In the genomic region with DNA sequence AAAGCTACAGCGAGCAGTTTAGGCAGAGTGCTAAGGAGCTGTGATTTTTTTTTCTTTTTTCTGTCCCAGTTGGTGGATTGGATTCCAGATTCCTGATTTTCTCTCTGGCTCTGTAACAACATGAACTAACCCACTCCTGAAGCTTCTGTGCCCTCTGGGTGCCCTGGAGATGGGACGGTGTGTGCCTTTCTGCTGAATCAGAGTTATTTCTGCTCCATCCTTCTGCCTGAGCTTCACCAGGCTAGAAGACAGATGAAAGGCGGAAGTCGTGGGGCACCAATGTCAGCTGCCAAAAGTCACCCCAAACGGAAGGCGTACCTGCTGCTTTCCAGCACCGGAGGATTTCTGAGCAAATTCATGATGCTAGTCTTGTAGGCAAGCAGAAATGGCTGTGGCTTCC, we compare ENCODE assay signal across 19 mouse cellular contexts. TPM values are rescaled to one million over a fixed set of nuclear protein-coding genes. Genes with fewer than 3 reads are reported as not detected.
DNase-seq lines count a peak whose midpoint lies in the region; ATAC-seq and TF ChIP-seq lines count a peak whose summit lies in the region.
"Had no signal": no experiment of that assay in that cellular context is flagged by ENCODE, and none has a peak within 500 bp of the region (broad histone marks: within the 10 kb centered on the region; RNA-seq: fewer than 3 reads in every experiment).

No protein-coding gene starts in this region.

- intact Hi-C loops in left cerebral cortex, postnatal 10 days (cut with DNase I), result no loop called here

- H3K27ac ChIP-seq in heart, embryonic 12.5 days (ENCODE audit: poor library complexity, severe bottlenecking), result peak overlapping the region; percentile 61
- H3K27ac ChIP-seq in limb, embryonic 13.5 days, result peak overlapping the region; percentile 61
- H3K27ac ChIP-seq in liver, postnatal 0 days (ENCODE audit: low read depth), result no peak overlapping the region
- H3K27ac ChIP-seq: hindbrain, embryonic 15.5 days; midbrain, embryonic 12.5 days had no signal

- no peak for TF ChIP-seq EP300 in liver, postnatal 0 days (IDR thresholded peaks at IDR 0.05; ENCODE audit: low read depth)

- whole genome bisulfite sequencing in heart, embryonic 12.5 days, result 67% methylated on average over 7 of the region's 7 CpGs
- 70% methylated on average over 7 of the region's 7 CpGs for WGBS in limb, embryonic 13.5 days
- WGBS in liver, postnatal 0 days (ENCODE audit: insufficient replicate concordance), result 75% methylated on average over 7 of the region's 7 CpGs

- no peaks in the 10 kb centered on the region for H3K27me3 ChIP-seq in heart, embryonic 12.5 days (replicated peaks)
- H3K27me3 ChIP-seq in limb, embryonic 13.5 days, result no peaks in the 10 kb centered on the region
- no peaks in the 10 kb centered on the region for H3K27me3 ChIP-seq in liver, postnatal 0 days (ENCODE audit: insufficient read depth, low read length)
- H3K27me3 ChIP-seq: hindbrain, embryonic 15.5 days; midbrain, embryonic 12.5 days had no signal

- H3K4me1 ChIP-seq in heart, embryonic 12.5 days (replicated peaks), result peaks cover 37% of the 10 kb centered on the region
- H3K4me1 ChIP-seq in limb, embryonic 13.5 days, result peaks cover 9% of the 10 kb centered on the region
- no peaks in the 10 kb centered on the region for H3K4me1 ChIP-seq in liver, postnatal 0 days (ENCODE audit: insufficient read depth)
- H3K4me1 ChIP-seq: hindbrain, embryonic 15.5 days; midbrain, embryonic 12.5 days had no signal

- no peaks in the 10 kb centered on the region for H3K9me3 ChIP-seq in heart, embryonic 12.5 days (replicated peaks)
- H3K9me3 ChIP-seq in limb, embryonic 13.5 days, result no peaks in the 10 kb centered on the region
- H3K9me3 ChIP-seq in liver, postnatal 0 days (ENCODE audit: low read length), result no peaks in the 10 kb centered on the region
- H3K9me3 ChIP-seq: hindbrain, embryonic 15.5 days; midbrain, embryonic 12.5 days had no signal

- peak; percentile 56 for ATAC-seq in frontal cortex, adult (ENCODE audit: low TSS enrichment)
- no peak for ATAC-seq in heart, embryonic 12.5 days (ENCODE audit: insufficient number of reproducible peaks, low FRiP score)
- no peak for ATAC-seq in limb, embryonic 13.5 days (ENCODE audit: low FRiP score, low read depth)
- ATAC-seq in liver, postnatal 0 days, result no peak
- ATAC-seq: activated CD4-positive, CD25-positive, alpha-beta regulatory T cell, adult 4 months had no signal

- H3K4me2 ChIP-seq in heart, embryonic 12.5 days, result no peak overlapping the region
- no peak overlapping the region for H3K4me2 ChIP-seq in limb, embryonic 13.5 days (replicated peaks)
- H3K4me2 ChIP-seq in liver, postnatal 0 days (ENCODE audit: low read depth, low read length), result no peak overlapping the region
- H3K4me2 ChIP-seq: hindbrain, embryonic 15.5 days; midbrain, embryonic 12.5 days had no signal

- no peak overlapping the region for H3K4me3 ChIP-seq in heart, embryonic 12.5 days
- H3K4me3 ChIP-seq in limb, embryonic 13.5 days, result no peak overlapping the region
- no peak overlapping the region for H3K4me3 ChIP-seq in liver, postnatal 0 days (ENCODE audit: low read depth, low read length)
- H3K4me3 ChIP-seq: hindbrain, embryonic 15.5 days; midbrain, embryonic 12.5 days had no signal

- H3K36me3 ChIP-seq in heart, embryonic 12.5 days, result no peaks in the 10 kb centered on the region
- H3K36me3 ChIP-seq in limb, embryonic 13.5 days, result no peaks in the 10 kb centered on the region
- no peaks in the 10 kb centered on the region for H3K36me3 ChIP-seq in liver, postnatal 0 days (replicated peaks; ENCODE audit: insufficient read depth, low read length)
- H3K36me3 ChIP-seq: hindbrain, embryonic 15.5 days; midbrain, embryonic 12.5 days had no signal

- no peak for DNase-seq in frontal cortex, postnatal 25 days (ENCODE audit: low spot score in 2 of 2)
- peak; percentile 22 to 41 for DNase-seq in left cerebral cortex, adult 18-20 months (ENCODE audit: low spot score in 2 of 2)
- no peak for DNase-seq in left cerebral cortex, postnatal 10 days (ENCODE audit: extremely low spot score in 1 of 2, low spot score in 2 of 2)
- DNase-seq in gastrocnemius, postnatal 10 days, result no peak
- DNase-seq in liver, postnatal 0 days, result no peak
- DNase-seq: B cell, adult 2 months; cerebellum, adult 11-12 months; kidney, adult 18-20 months; kidney, postnatal 4 days; thymus, adult 18-20 months had no signal

- no peak for TF ChIP-seq CTCF in liver, postnatal 0 days (IDR thresholded peaks at IDR 0.05; ENCODE audit: low read depth)

- H3K9ac ChIP-seq in heart, embryonic 12.5 days, result no peak overlapping the region
- H3K9ac ChIP-seq in limb, embryonic 13.5 days, result peak overlapping the region; percentile 25; the same call in 1 of the 2 replicates
- no peak overlapping the region for H3K9ac ChIP-seq in liver, postnatal 0 days (replicated peaks)
- H3K9ac ChIP-seq: hindbrain, embryonic 15.5 days; midbrain, embryonic 12.5 days had no signal

RNA-seq across cellular contexts. Expression of a gene that starts 2.1 kb away (rescaled TPM):
- total RNA-seq in left cerebral cortex, adult 18-20 months (2021), result not detected
- not detected for total RNA-seq in left cerebral cortex, postnatal 10 days (2021)
- 12.2 and 12.8 TPM in 2 replicates for polyA plus RNA-seq in heart, embryonic 12.5 days (2016; fragmentation: Nextera tagmentation; extraction: Ambion mirVana)
- polyA plus RNA-seq in limb, embryonic 13.5 days (2015; fragmentation: Nextera tagmentation; extraction: Ambion mirVana), result not detected in 2 replicates
- 100 to 1,000 TPM; 318 to 430 TPM for total RNA-seq in gastrocnemius, postnatal 10 days (2021)
- 0.33 and 9.0 TPM in 2 replicates for polyA plus RNA-seq in liver, postnatal 0 days (2015; fragmentation: Nextera tagmentation; extraction: Ambion mirVana)
- total RNA-seq: MEL had no signal
- polyA plus RNA-seq: activated CD4-positive, CD25-positive, alpha-beta regulatory T cell, adult 4 months; cortical plate, adult 2 months; hindbrain, embryonic 15.5 days; liver, adult 2 months; midbrain, embryonic 12.5 days had no signal

Comparison
In these comparisons a context has a peak if more than half of its experiments do, and no peak if none do; other contexts are left out.
1. DNase-seq: peak in left cerebral cortex, adult 18-20 months (2 of 2); none in frontal cortex, postnatal 25 days (0 of 2), left cerebral cortex, postnatal 10 days (0 of 2), gastrocnemius, postnatal 10 days (single experiment) and liver, postnatal 0 days (single experiment).
2. RNA of a gene that starts 2.1 kb away (total RNA-seq): 318 to 430 TPM in gastrocnemius, postnatal 10 days; not detected in left cerebral cortex, postnatal 10 days and not detected in left cerebral cortex, adult 18-20 months; every median in the first group is over 100 times any median in the second.